Mouse (Mus musculus) gastrocnemius, postnatal 10 days (tissue): Measurements from ENCODE around the gene Hecw2. TPM values are rescaled to one million over a fixed set of nuclear protein-coding genes. Genes with fewer than 3 reads are reported as not detected.

ENCODE experiments used
- DNase-seq: peaks from one replicate; pipeline ENCODE4 v3.0.0; 2021; ENCODE audit warnings: mixed read lengths
- microRNA-seq, 2 experiments: library from miRNA; unstranded; fragments of <30 nt; microRNA quantifications; one replicate each; pipeline ENCODE4 v1.2.0; 2021
- total RNA-seq, 2 experiments: library from RNA; stranded (reverse); gene quantifications; 2 replicates each; pipeline ENCODE4 v1.2.3; 2021

Gene Hecw2
- total RNA-seq, 2 experiments from 2014 or later = 4.2 to 4.7 TPM

GRCm38 (mm10) chr1:53781311-53781710, 413.7 kb downstream of the Hecw2 start:
- no peak for DNase-seq

DNA sequence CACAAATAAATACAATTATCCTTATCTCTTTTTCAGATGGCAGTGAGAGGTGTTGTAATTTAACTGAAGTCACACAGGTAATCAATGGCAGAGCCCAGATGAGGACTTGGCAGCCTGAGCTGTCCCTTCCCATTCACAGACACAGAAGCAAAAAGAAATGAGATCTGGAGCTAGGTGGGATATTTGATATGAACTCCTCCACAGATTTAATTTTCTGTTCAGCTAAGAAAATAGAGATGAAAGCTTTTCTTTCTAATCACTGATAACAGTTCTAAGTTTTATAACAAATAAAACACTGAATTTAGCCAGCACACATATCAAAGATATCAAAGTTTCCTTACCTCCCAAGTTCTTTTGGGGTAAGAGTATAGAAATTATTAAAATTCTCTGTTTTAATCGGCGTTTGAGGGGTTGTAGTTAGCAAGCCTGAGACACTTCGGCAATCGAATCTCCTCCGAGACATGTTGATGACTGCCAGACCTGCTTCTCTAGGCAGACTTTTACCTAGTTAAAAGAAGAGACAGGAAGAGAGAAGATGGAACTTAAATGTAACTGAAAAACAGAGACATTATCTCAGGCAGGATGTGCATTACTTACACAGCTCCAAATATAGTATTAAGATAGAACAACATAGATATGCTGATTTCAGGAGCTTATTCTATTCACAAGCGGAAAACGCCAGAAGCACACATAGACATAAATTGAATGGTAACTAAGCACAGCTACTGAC, 418.6 kb downstream of the Hecw2 start:
- DNase-seq = no peak

GRCm38 (mm10) chr1:53775545-53775944, 419.4 kb downstream of the Hecw2 start:
- no peak for DNase-seq

GRCm38 (mm10) chr1:53775036-53775435, 419.9 kb downstream of the Hecw2 start:
- DNase-seq = no peak

DNA sequence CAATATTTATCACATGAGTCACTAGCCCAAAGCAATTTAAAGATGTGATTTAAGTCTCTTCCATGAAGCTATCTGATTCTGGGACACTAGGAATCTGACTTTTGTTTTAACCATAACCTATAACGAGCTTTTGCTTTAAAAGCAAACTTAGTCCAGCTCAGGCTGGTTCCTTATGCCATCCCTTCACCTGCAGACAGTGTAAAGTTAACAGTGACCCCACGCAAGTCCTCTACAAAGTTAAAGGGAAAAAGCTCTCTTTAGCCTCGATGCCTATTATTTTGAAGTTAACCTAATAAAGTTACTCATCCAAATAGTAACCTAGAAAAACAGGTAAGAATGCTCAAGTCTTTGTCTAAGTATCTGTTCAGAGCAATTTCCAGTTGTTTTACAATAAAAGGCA, 420.4 kb downstream of the Hecw2 start:
- no peak for DNase-seq

GRCm38 (mm10) chr1:53773994-53774393, 421.0 kb downstream of the Hecw2 start:
- no peak for DNase-seq

DNA sequence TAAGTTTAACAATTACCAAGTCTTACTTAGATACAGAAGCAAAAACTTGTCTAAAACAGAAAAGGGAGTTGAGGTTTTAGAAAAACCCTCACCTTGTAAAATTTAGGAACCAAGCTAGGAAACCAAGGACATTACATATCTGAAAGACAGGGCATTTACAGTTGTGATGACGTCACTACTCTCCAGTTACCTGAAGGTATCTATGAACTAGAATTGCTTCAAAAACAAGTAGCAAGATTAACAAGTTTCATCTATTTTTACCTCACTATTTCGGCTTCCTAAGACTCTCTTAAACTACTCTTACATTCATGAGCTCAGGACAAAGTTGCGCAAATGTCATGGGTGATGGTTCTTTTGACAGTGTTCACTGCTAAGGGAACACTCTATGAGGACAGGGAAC, 422.0 kb downstream of the Hecw2 start:
- DNase-seq = no peak

DNA sequence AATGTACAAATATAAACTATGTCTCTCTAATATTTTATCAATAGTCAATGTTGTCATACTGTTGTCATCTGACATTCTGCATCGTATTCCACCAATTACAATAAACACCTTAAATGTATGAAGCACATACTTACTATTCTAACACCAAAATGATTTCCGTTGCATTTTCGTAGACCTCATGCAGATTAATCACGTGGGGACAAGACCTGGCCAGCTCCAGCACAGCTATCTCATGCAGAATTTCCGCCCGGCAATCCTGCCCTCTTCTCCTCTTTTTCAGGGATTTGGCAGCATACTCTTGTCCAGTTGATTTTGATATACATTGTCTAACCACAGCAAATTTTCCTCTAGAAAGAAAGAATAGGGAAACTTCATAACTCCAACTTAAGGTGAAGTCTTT, 423.5 kb downstream of the Hecw2 start:
- no peak for DNase-seq

DNA sequence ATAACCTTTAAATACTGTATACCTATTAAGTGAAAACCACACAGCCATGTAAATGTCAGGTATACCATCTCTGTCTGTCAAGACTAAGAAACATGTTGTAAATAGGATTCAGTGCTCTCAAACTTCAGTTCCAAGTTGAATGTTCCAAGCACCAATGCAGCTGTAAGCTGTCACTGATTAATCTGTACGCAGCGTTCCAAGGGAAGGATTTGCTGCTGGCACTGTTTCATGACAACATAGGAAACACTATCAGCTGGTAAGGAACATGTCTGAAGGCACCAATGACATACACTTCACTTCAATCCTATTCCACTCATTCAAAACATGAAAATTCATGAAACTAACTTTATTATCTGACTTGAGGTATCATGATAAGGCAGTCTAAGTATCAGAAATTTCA, 428.9 kb downstream of the Hecw2 start:
- no peak for DNase-seq

DNA sequence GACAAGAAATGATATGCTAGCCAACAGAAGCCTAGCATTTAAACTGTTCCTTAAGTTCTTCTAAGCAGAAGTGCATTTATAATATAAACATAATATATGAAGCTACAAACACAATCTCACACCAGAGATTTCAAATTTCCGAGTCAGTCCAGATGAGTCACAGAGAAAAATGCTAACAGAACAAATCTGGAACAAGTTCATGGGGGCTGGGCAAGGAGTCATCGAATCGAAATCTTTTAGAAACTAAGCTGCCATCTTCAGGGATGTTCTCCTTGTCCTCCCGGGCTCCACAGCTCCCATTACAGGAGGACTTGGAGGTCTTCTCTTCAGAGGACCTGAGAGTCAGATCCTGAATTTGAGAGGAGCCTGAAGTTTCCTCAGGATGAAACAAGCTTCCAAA, 437.7 kb downstream of the Hecw2 start:
- no peak for DNase-seq

Small RNA genes lying within 50 kb of the gene (microRNA-seq; reads per million reads assigned to microRNA genes)
- gene Mir7681 = 0 reads per million in 2 experiments

Other genes starting within 250 kb of the Hecw2 start
- gene Ccdc150, start 55.5 kb upstream of the Hecw2 start, total RNA-seq = under 1 TPM in 1 of 2 experiments, not detected in 1; 0.23 TPM
- 10 to 100 TPM; 12.8 to 14.1 TPM for gene Gtf3c3, start 243.8 kb upstream of the Hecw2 start, total RNA-seq